Mouse (Mus musculus) CD4-positive naive resting alpha-beta T cell, adult 76 days (primary cell): ENCODE data around the gene Prr11. TPM values are rescaled to one million over a fixed set of nuclear protein-coding genes. Genes with fewer than 3 reads are reported as not detected.

ENCODE experiments used
- total RNA-seq: library from RNA; stranded (reverse); gene quantifications from one replicate; pipeline ENCODE4 v1.2.4, GENCODE M21; 2023

Gene Prr11
- total RNA-seq, result 0.29 TPM

GRCm38 (mm10) chr11:87108409-87108754, at the start of gene Prr11:
TSS of gene Prr11 (minus strand) at chr11:87108708.

GRCm38 (mm10) chr11:87126824-87127816, 18.6 kb upstream of the Prr11 start, which contains the start of gene Trim37:
TSS of gene Trim37 (plus strand) at chr11:87127077.

GRCm38 (mm10) chr11:87108755-87109518, 429 bp upstream of the Prr11 start, which contains the start of gene Ska2:
TSS of gene Ska2 (plus strand) at chr11:87109234.

GRCm38 (mm10) chr11:87086290-87086984, 22.1 kb downstream of the Prr11 start, which contains the start of gene Smg8:
TSS of gene Smg8 (minus strand) at chr11:87086774.

GRCm38 (mm10) chr11:87073866-87074440, 34.6 kb downstream of the Prr11 start, which contains the start of gene Gdpd1:
TSS of gene Gdpd1 (minus strand) at chr11:87074062.

Other genes with a start within 250 kb of the Prr11 start
- gene Ypel2, start 115.0 kb downstream of the Prr11 start, total RNA-seq, result 5.0 TPM
- 0.64 TPM for gene Gdpd1, start 34.6 kb downstream of the Prr11 start, total RNA-seq
- gene Smg8, start 21.9 kb downstream of the Prr11 start, total RNA-seq, result 22.5 TPM
- gene Ska2, start 526 bp upstream of the Prr11 start, total RNA-seq, result 4.4 TPM
- 7.7 TPM for gene Trim37, start 18.4 kb upstream of the Prr11 start, total RNA-seq